Comparison of ENCODE assay signal across 12 mouse cellular contexts in the genomic region with DNA sequence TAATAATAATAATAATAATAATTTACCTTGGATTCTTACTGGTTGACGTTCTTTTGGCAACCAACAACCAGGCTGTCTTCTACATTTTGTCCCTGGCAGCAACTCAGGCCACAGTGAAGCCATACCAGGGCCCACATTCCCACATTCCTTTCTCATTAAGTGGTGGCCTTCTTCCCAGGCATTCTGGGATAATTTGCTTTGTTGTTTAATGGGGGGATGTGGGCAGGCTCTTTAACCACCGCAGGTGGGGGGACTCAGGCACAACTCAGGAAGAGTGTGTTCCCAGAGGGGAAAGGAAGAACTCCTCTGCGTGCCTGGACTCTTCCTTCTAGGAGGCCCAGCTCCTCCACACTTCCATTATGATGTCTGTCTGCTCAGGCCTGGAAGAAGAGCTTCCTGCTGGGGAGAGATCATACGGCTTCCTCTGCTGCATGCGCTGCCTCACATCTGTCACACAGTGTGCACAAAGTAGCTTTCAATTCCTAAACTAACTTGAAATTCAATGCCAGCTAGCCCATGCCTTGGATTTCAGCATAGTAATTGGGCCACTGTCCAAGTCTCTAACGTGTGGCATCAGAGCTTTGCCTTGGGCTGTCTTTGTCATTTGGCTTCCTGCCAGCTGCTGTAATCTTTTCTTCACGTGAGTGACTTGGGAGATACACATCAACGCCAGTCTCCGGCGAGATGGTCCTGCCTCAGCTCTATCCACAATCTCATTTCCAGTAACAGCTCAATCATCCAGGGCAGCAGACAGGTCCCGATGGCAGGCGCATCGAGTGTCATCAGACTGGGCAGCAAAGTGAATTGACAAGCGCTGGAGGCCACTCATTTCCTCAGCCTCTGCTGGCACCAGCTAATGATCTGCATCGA. TPM values are rescaled to one million over a fixed set of nuclear protein-coding genes. Genes with fewer than 3 reads are reported as not detected.
DNase-seq lines count a peak whose midpoint lies in the region; ATAC-seq lines count a peak whose summit lies in the region.
"Had no signal": no experiment of that assay in that cellular context is flagged by ENCODE, and none has a peak within 500 bp of the region (broad histone marks: within the 10 kb centered on the region; RNA-seq: fewer than 3 reads in every experiment).

No protein-coding gene starts in this region.

- H3K27me3 ChIP-seq in forebrain, embryonic 14.5 days (replicated peaks; ENCODE audit: control insufficient read depth, insufficient read depth, low read length), result no peaks in the 10 kb centered on the region
- no peaks in the 10 kb centered on the region for H3K27me3 ChIP-seq in midbrain, embryonic 14.5 days (ENCODE audit: control insufficient read depth, insufficient read depth, low read length)
- H3K27me3 ChIP-seq: lung, embryonic 15.5 days had no signal

- peak; percentile 52 for ATAC-seq in forebrain, embryonic 14.5 days
- ATAC-seq in midbrain, embryonic 14.5 days (ENCODE audit: low FRiP score, low TSS enrichment), result no peak; the same call in 1 of the 2 replicates

- WGBS in forebrain, embryonic 14.5 days, result 28% methylated on average over 15 of the region's 15 CpGs
- WGBS in midbrain, embryonic 14.5 days, result 40% methylated on average over 15 of the region's 15 CpGs

- intact Hi-C loops in left cerebral cortex, postnatal 4 days (cut with DNase I), result no loop called here

- H3K4me1 ChIP-seq in forebrain, embryonic 14.5 days (ENCODE audit: control insufficient read depth, insufficient read depth, low read length), result 0 out of 2 replicates have a peak, but pooled peaks cover 4% of the 10 kb centered on the region
- H3K4me1 ChIP-seq in midbrain, embryonic 14.5 days (ENCODE audit: control insufficient read depth, insufficient read depth, low read length), result no peaks in the 10 kb centered on the region

- no peaks in the 10 kb centered on the region for H3K9me3 ChIP-seq in forebrain, embryonic 14.5 days (replicated peaks; ENCODE audit: control insufficient read depth, low read length)
- no peaks in the 10 kb centered on the region for H3K9me3 ChIP-seq in midbrain, embryonic 14.5 days (ENCODE audit: control insufficient read depth, low read length)
- H3K9me3 ChIP-seq: lung, embryonic 15.5 days had no signal

- no peak overlapping the region for H3K9ac ChIP-seq in forebrain, embryonic 14.5 days (ENCODE audit: low read length)
- H3K9ac ChIP-seq in midbrain, embryonic 14.5 days (replicated peaks; ENCODE audit: low read length), result no peak overlapping the region
- H3K9ac ChIP-seq: lung, embryonic 15.5 days had no signal

- no peaks in the 10 kb centered on the region for H3K36me3 ChIP-seq in forebrain, embryonic 14.5 days (ENCODE audit: control insufficient read depth, insufficient read depth, low read length)
- H3K36me3 ChIP-seq in midbrain, embryonic 14.5 days (ENCODE audit: control insufficient read depth, insufficient read depth, low read length), result no peaks in the 10 kb centered on the region
- H3K36me3 ChIP-seq: lung, embryonic 15.5 days had no signal

- DNase-seq in left cerebral cortex, postnatal 4 days, result peak; percentile 34
- no peak for DNase-seq in left cerebral cortex, adult 18-20 months (ENCODE audit: low spot score in 2 of 2)
- DNase-seq in NIH3T3 (ENCODE audit: low read depth), result peak; percentile 29
- peak; percentile 70 for DNase-seq in forebrain, embryonic 14.5 days (ENCODE audit: low spot score)
- peak; percentile 70 for DNase-seq in midbrain, embryonic 14.5 days
- no peak for DNase-seq in frontal cortex, postnatal 10 days (ENCODE audit: low spot score in 2 of 2)
- DNase-seq in spleen, postnatal 14 days (ENCODE audit: low spot score in 2 of 2), result no peak
- DNase-seq in layer of hippocampus, adult 8-10 months (ENCODE audit: low spot score in 2 of 2), result no peak
- DNase-seq: cerebellum, adult 8-10 months; heart, adult 2 months; kidney, postnatal 25 days had no signal

- no peak overlapping the region for H3K27ac ChIP-seq in forebrain, embryonic 14.5 days (ENCODE audit: low read depth, low read length)
- 0 out of 2 replicates have a peak overlapping the region, but pooled peaks have one; percentile 45 for H3K27ac ChIP-seq in midbrain, embryonic 14.5 days (replicated peaks; ENCODE audit: low read depth, low read length)
- H3K27ac ChIP-seq: heart, adult 2 months; lung, embryonic 15.5 days had no signal

- H3K4me3 ChIP-seq in forebrain, embryonic 14.5 days (ENCODE audit: low read depth, low read length), result no peak overlapping the region
- no peak overlapping the region for H3K4me3 ChIP-seq in midbrain, embryonic 14.5 days (replicated peaks; ENCODE audit: low read depth, low read length)
- H3K4me3 ChIP-seq: heart, adult 2 months; lung, embryonic 15.5 days had no signal

- H3K4me2 ChIP-seq in forebrain, embryonic 14.5 days (ENCODE audit: low read length), result no peak overlapping the region
- no peak overlapping the region for H3K4me2 ChIP-seq in midbrain, embryonic 14.5 days (ENCODE audit: low read length)
- H3K4me2 ChIP-seq: lung, embryonic 15.5 days had no signal

RNA-seq across cellular contexts. Expression of a gene that starts 31.3 kb away (rescaled TPM):
- total RNA-seq in left cerebral cortex, postnatal 4 days (2021), result 100 to 1,000 TPM; 159 to 167 TPM
- 100 to 1,000 TPM; 103 to 107 TPM for total RNA-seq in left cerebral cortex, adult 18-20 months (2021)
- polyA plus RNA-seq in forebrain, embryonic 14.5 days (2014; fragmentation: Nextera tagmentation; extraction: Ambion mirVana), result 15.5 TPM in 2 replicates
- 20.3 and 20.8 TPM in 2 replicates for polyA plus RNA-seq in midbrain, embryonic 14.5 days (2014; fragmentation: Nextera tagmentation; extraction: Ambion mirVana)
- total RNA-seq in layer of hippocampus, adult 8-10 months (2022), result 100 to 1,000 TPM; 101 to 141 (median 116) TPM

Comparison
In these comparisons a context has a peak if more than half of its experiments do, and no peak if none do; other contexts are left out.
1. DNase-seq: peak in left cerebral cortex, postnatal 4 days (single experiment), NIH3T3 (single experiment), forebrain, embryonic 14.5 days (single experiment) and midbrain, embryonic 14.5 days (single experiment); none in left cerebral cortex, adult 18-20 months (0 of 2), frontal cortex, postnatal 10 days (0 of 2), spleen, postnatal 14 days (0 of 2) and layer of hippocampus, adult 8-10 months (0 of 2).